Mouse (Mus musculus) megakaryocyte, embryonic 14.5 days (primary cell): ENCODE measurements around the gene Gm28047.

Source experiments
- FLI1 ChIP-seq: IDR thresholded peaks from 2 replicates; pipeline ENCODE4 v1.6.1; 2012; ENCODE audit warnings: low read length, inconsistent platforms, mixed read lengths
- GATA1 ChIP-seq: IDR thresholded peaks from 3 replicates; pipeline ENCODE4 v1.6.1; 2012; ENCODE audit warnings: mixed read lengths, low read length, inconsistent platforms, borderline replicate concordance

- TF ChIP-seq GATA1, result no peak
- no peak for TF ChIP-seq FLI1
Measured at GRCm38 (mm10) chr15:102578351-102578750, 46.5 kb downstream of the Gm28047 start.
